Mouse (Mus musculus) erythroblast, embryonic 14.5 days (primary cell): ENCODE measurements around the gene Spink4.

ENCODE experiments used
- GATA1 ChIP-seq: IDR thresholded peaks from 2 replicates; pipeline ENCODE4 v1.6.1; 2012; ENCODE audit warnings: low read length, inconsistent platforms, mixed read lengths
- TAL1 ChIP-seq: IDR thresholded peaks from 3 replicates; pipeline ENCODE4 v1.6.1; 2012; ENCODE audit warnings: low read length, inconsistent platforms, mixed read lengths

DNA sequence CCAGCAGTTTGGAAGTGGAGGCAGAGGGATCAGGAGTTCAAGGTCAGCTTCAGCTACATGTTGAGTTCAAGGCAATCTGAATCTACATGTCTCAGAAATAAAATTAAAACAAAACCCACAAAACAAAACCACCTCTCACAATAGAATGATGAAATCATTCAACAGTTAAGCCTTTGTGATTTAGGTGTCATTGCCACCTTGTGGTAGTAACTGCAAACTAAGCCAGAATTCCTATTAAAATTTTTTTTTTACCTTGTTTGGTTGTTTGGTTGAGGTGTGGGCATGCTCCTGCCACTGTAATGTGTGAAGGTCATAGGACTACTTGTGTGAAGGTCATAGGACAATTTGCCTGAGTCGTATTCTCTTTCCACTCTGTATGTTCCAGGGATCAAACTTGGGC is 13.6 kb upstream of the Spink4 start:
- TF ChIP-seq GATA1 (no peak), TAL1 (no peak)
